Mouse (Mus musculus): ENCODE results near the gene Ache. TPM values are rescaled to one million over a fixed set of nuclear protein-coding genes. Genes with fewer than 3 reads are reported as not detected.
A peak's percentile ranks its signal among the peaks of the same experiment; 100 is the strongest.

The Ache gene
- polyA plus RNA-seq, 1 experiment from 2014 or later: 5.9 TPM

- no peak for DNase-seq (ENCODE audit: low spot score)
- no peaks in the 10 kb centered on the region for H3K9me3 ChIP-seq
- H3K36me3 ChIP-seq: peaks cover 77% of the 10 kb centered on the region
- 91% methylated on average over 3 of the region's 3 CpGs for WGBS
- no peak overlapping the region for H3K27ac ChIP-seq
- no peak overlapping the region for H3K4me3 ChIP-seq
- H3K27me3 ChIP-seq (ENCODE audit: insufficient read depth, poor library complexity, severe bottlenecking): no peaks in the 10 kb centered on the region
- H3K4me1 ChIP-seq (replicated peaks): no peaks in the 10 kb centered on the region
These were observed 33.7 kb downstream of the Ache start for GRCm38 (mm10) chr5:137320996-137321395.

DNA sequence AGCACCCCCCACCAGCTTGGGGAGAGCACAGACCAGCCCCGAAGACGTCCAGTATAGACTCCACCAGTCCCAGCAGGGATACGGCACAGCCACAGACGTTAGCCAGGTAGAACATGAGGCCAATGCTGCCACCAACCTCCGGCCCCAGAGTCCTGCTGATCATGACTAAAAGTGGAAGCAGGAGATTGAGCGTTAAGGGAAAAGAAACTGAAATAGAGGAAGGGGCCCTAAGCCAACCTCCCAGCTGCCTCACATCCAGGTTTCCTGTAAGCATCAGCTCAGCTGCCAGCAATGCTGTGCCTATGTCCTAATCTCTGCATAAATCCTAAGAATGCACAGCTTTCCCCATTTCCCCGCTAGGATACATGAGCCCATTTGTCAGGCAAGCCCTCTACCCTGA is 43.6 kb downstream of the Ache start:
- no peaks in the 10 kb centered on the region for H3K27me3 ChIP-seq (ENCODE audit: insufficient read depth, poor library complexity, severe bottlenecking)
- H3K4me3 ChIP-seq: no peak overlapping the region
- no peak overlapping the region for H3K27ac ChIP-seq
- 92% methylated on average over 7 of the region's 7 CpGs for WGBS
- peaks cover 22% of the 10 kb centered on the region for H3K36me3 ChIP-seq
- H3K9me3 ChIP-seq: no peaks in the 10 kb centered on the region
- H3K4me1 ChIP-seq (replicated peaks): peaks cover 27% of the 10 kb centered on the region
- DNase-seq (ENCODE audit: low spot score): no peak

DNA sequence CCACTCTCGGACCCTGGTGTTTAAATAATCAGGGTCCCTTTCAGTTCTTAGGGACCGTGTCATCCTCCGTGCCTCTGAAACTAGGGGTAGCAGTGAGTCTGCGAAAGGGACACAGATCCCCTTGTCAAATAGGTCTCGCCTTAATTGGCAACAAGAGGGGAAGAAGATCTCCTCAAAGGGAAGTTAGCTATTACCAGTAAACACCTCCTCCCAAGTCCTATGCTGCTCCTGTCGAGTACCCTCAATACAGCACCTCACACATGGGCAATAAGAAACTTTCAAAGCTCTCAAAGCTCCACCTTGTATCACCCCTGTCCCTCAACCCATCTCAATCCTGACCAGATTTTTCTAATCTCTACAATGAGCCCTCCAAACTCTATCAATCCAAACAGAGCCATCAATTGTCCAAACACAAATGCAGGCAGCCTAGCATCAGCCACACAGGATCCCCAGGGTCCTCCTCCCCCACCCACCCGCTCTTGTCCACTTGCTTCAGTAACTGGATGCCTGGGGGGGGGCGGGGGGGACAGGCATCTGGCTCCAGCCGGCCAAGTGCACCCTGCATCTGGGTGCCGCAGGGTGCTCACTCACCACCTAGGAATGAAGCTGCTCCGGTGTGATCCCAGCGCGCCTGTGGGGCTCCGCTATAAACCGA is 45.7 kb downstream of the Ache start:
- 19% methylated on average over 15 of the region's 15 CpGs for WGBS
- H3K9me3 ChIP-seq: no peaks in the 10 kb centered on the region
- H3K27ac ChIP-seq: peak overlapping the region; percentile 91
- H3K36me3 ChIP-seq: peaks cover 6% of the 10 kb centered on the region; the same call in 1 of the 2 replicates
- H3K4me1 ChIP-seq (replicated peaks): peaks cover 34% of the 10 kb centered on the region
- DNase-seq (ENCODE audit: low spot score): no peak
- peak overlapping the region; percentile 79 for H3K4me3 ChIP-seq
- no peaks in the 10 kb centered on the region for H3K27me3 ChIP-seq (ENCODE audit: insufficient read depth, poor library complexity, severe bottlenecking)

DNA sequence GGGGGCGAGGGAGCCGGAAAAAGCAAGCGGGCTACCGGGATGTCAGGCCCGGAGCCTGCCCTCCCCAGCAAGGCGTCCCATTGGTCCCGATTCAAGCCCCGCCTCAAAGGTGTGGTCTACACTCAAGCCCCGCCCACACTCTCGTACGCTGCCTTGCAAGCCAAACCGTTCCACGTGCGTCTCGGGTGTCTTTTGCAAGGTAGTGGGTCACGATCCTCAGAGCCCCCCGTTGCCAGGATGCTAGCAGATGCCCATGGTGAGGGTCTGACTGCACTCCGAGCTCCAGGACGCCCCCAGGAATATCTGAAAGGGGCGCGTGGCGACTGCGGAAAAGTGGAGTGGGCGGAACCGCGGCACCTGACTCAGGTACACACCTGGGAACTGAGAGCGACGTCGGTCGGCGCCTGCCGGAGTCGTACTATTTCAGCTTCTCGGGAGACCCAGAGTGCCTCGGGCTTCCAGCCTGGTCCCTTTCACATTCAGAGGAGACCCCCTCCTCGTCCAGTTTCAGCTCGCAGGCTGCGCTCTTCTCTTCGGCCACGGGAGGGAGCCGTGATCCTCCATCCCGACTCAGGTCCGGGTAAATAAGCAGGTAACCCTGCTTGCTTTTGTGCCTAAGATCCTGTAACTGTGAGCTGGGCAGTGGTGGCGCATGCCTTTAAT is 46.3 kb downstream of the Ache start, which contains the start of gene Slc12a9:
Slc12a9 (minus strand) TSS at position 86 of the 663 bp plus-strand sequence.
- Histone ChIP-seq H3K36me3 (no peaks in the 10 kb centered on the region), H3K4me3 (peak within 1 kb of the TSS; percentile 79), H3K27ac (peak within 1 kb of the TSS; percentile 91), H3K4me1 (replicated peaks) (peaks cover 40% of the 10 kb centered on the region), H3K27me3 (ENCODE audit: insufficient read depth, poor library complexity, severe bottlenecking) (no peaks in the 10 kb centered on the region), H3K9me3 (no peaks in the 10 kb centered on the region)
- WGBS: under 1% methylated on average over 44 of the region's 44 CpGs
- peak; percentile 92 for DNase-seq (ENCODE audit: low spot score)

- Histone ChIP-seq H3K4me1 (replicated peaks) (peaks cover 46% of the 10 kb centered on the region), H3K27me3 (ENCODE audit: insufficient read depth, poor library complexity, severe bottlenecking) (no peaks in the 10 kb centered on the region), H3K9me3 (no peaks in the 10 kb centered on the region), H3K4me3 (no peak overlapping the region), H3K27ac (no peak overlapping the region), H3K36me3 (no peaks in the 10 kb centered on the region)
- no peak for DNase-seq (ENCODE audit: low spot score)
- 61% methylated on average over 10 of the region's 10 CpGs for WGBS
These were observed 47.0 kb downstream of the Ache start for GRCm38 (mm10) chr5:137334317-137334716.

DNA sequence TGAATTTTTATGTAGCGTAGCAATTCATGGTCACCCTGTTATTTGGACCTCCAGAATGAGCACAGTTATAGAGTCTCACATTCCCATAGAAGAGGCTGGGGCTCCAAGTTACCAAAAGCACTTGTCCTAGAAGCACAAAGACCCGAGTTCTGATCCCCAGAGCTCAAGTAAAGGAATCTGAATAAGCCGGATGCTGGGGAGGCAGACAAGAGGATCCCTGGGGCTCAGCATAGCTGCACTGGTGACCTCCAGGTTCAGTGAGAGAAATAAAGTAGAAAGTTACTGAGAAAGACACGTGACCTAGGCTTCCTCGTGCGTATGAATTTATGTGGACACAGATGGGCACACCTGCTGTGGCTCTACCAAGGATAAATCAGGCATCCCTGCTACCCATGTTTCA is 47.7 kb downstream of the Ache start:
- no peaks in the 10 kb centered on the region for H3K36me3 ChIP-seq
- peaks cover 54% of the 10 kb centered on the region for H3K4me1 ChIP-seq (replicated peaks)
- no peaks in the 10 kb centered on the region for H3K9me3 ChIP-seq
- H3K27ac ChIP-seq: no peak overlapping the region
- no peaks in the 10 kb centered on the region for H3K27me3 ChIP-seq (ENCODE audit: insufficient read depth, poor library complexity, severe bottlenecking)
- no peak overlapping the region for H3K4me3 ChIP-seq
- 64% methylated on average over 6 of the region's 6 CpGs for WGBS
- DNase-seq (ENCODE audit: low spot score): no peak

DNA sequence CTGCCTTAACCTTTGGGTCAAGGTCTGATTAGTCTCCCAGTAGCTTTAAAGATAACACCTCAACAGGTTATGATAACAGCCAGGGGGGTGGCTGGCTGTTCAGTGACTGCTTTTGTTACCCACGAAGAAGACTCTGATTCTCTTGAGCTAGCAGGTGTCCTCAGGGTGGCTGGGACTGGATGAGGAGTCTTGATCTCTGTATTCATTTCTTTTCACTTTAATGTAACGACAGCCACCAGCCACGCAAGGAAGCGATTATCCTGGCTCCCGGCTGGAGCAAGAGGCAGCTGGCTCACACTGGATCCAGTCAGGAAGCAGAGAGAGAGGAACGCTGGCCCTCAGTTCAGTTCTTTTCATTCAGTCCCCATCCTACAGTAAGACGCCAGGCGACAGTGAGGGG is 49.9 kb downstream of the Ache start:
- 57% methylated on average over 8 of the region's 8 CpGs for WGBS
- Histone ChIP-seq H3K27ac (0 out of 2 replicates have a peak overlapping the region, but pooled peaks have one; percentile 87), H3K36me3 (no peaks in the 10 kb centered on the region), H3K9me3 (no peaks in the 10 kb centered on the region), H3K4me1 (replicated peaks) (peaks cover 50% of the 10 kb centered on the region), H3K27me3 (ENCODE audit: insufficient read depth, poor library complexity, severe bottlenecking) (no peaks in the 10 kb centered on the region; the same call in 1 of the 2 replicates), H3K4me3 (no peak overlapping the region)
- no peak for DNase-seq (ENCODE audit: low spot score)

GRCm38 (mm10) chr5:137338256-137338655 is 50.9 kb downstream of the Ache start:
- Histone ChIP-seq H3K4me3 (peak overlapping the region; percentile 52), H3K9me3 (no peaks in the 10 kb centered on the region), H3K27ac (peak overlapping the region; percentile 87), H3K27me3 (ENCODE audit: insufficient read depth, poor library complexity, severe bottlenecking) (no peaks in the 10 kb centered on the region; the same call in 1 of the 2 replicates), H3K36me3 (no peaks in the 10 kb centered on the region), H3K4me1 (replicated peaks) (peaks cover 40% of the 10 kb centered on the region)
- WGBS: under 1% methylated on average over 19 of the region's 19 CpGs
- DNase-seq (ENCODE audit: low spot score): peak; percentile 88

DNA sequence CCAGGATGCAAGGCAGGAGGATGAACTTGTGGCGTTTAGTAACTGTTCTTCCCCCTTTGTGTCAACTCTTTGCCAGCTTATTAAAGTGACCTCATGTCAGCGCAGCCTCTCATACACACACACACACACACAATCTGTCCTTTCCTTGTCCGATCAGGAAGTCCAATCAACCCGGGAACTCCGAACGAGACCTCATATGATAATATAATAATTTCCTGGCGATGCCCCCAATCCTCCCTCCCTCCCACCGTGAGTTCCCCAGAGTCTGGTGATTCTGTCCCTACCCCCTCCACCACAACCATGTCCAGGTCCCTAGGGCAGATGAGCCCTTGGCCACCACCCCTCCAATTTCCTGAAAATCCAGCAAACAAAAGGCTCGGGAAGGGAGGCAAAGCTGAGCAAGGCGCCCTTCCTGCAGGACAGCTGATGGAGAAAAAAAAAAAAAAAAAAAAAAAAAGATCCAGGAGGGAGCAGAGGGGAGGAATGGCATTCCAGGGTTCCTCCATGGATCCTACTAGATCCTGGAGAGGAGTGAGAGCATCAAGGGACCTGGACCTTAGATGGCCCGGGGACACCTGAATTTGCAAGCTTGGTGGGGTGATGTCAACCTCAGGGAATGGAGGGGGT is 51.5 kb downstream of the Ache start:
- Histone ChIP-seq H3K27ac (peak overlapping the region; percentile 87), H3K9me3 (no peaks in the 10 kb centered on the region), H3K27me3 (ENCODE audit: insufficient read depth, poor library complexity, severe bottlenecking) (no peaks in the 10 kb centered on the region; the same call in 1 of the 2 replicates), H3K36me3 (no peaks in the 10 kb centered on the region), H3K4me3 (peak overlapping the region; percentile 52), H3K4me1 (replicated peaks) (peaks cover 34% of the 10 kb centered on the region)
- WGBS: 3% methylated on average over 11 of the region's 11 CpGs
- peak; percentile 50 for DNase-seq (ENCODE audit: low spot score)

DNA sequence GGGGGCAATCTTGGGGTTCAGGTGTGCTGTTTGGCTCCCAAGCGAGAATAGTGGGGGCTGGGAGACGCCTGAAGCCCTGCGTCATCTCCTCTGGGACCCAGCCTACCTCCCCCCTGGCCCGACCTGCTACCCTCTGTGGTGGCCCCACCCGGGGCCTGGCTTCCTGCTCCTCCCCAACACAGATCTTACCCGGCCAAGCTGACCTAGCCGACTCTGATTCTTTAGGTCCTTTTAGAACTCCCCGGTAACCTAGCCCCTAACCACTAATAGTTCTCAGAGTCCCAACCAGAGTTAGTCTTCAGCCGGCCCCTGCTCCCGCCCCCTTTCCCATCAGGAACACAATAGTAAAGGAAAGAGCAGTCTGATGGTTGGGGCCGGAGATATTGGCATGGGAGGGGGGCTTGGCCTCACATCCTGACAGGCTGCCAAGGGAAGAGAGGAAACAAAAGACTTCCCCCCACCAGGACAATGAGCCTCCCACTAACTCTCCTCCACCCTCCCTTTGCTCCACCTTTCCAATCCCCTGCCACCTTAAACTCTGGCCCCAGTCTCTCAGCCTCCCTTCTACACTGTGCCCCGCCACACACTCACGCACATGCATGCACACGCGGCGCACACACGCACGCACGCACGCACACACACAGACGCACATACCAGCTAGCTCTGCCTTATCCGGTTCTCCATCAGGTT is 52.1 kb downstream of the Ache start:
- Histone ChIP-seq H3K4me1 (replicated peaks) (peaks cover 28% of the 10 kb centered on the region), H3K9me3 (no peaks in the 10 kb centered on the region), H3K27me3 (ENCODE audit: insufficient read depth, poor library complexity, severe bottlenecking) (no peaks in the 10 kb centered on the region; the same call in 1 of the 2 replicates), H3K27ac (peak overlapping the region; percentile 87), H3K36me3 (no peaks in the 10 kb centered on the region), H3K4me3 (peak overlapping the region; percentile 52)
- peak; percentile 34 for DNase-seq (ENCODE audit: low spot score)
- 7% methylated on average over 22 of the region's 22 CpGs for WGBS

- H3K36me3 ChIP-seq: no peaks in the 10 kb centered on the region
- H3K27ac ChIP-seq: peak overlapping the region; percentile 87
- no peaks in the 10 kb centered on the region for H3K9me3 ChIP-seq
- no peak for DNase-seq (ENCODE audit: low spot score)
- H3K4me3 ChIP-seq: peak overlapping the region; percentile 52
- H3K27me3 ChIP-seq (ENCODE audit: insufficient read depth, poor library complexity, severe bottlenecking): no peaks in the 10 kb centered on the region; the same call in 1 of the 2 replicates
- H3K4me1 ChIP-seq (replicated peaks): peaks cover 28% of the 10 kb centered on the region
- WGBS: 73% methylated on average over 6 of the region's 6 CpGs
These were observed 52.9 kb downstream of the Ache start for GRCm38 (mm10) chr5:137340222-137340621.

DNA sequence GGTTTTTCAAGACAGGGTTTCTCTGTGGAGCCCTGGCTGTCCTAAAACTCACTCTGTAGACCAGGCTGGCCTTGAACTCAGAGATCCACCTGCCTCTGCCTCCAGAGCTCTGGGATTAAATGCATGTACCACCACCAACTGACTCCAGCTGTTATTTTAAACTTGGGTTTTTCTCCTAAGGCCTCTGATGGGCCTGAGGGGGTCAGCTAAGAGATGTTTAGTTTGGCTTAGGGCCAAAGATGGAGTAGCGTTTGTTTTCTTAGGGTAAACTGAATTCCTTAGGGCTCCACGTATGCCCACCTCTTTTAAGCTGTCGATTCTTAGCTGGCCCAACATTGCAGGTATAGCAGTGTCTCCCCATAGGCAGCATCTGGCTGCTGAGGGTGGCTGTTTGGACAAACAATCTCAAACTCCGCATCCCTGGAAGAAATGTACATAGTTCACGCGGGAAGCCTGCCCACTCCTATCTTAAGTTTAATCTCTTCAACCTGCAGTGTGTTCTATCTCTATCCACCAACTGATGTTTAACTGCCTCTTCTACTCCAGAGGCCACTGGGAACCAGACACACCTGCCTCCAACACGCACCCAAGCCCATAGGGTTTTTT is 55.2 kb downstream of the Ache start:
- 84% methylated on average over 7 of the region's 7 CpGs for WGBS
- no peak for DNase-seq (ENCODE audit: low spot score)
- Histone ChIP-seq H3K36me3 (no peaks in the 10 kb centered on the region), H3K4me1 (replicated peaks) (peaks cover 41% of the 10 kb centered on the region), H3K4me3 (no peak overlapping the region), H3K27me3 (ENCODE audit: insufficient read depth, poor library complexity, severe bottlenecking) (no peaks in the 10 kb centered on the region; the same call in 1 of the 2 replicates), H3K27ac (no peak overlapping the region), H3K9me3 (no peaks in the 10 kb centered on the region)
